26 mouse cellular contexts compared by ENCODE assay signal in genomic region chr9:95105768-95106167, GRCm38 (mm10).
"Had no signal": no experiment of that assay in that cellular context is flagged by ENCODE, and none has a peak within 500 bp of the region (broad histone marks: within the 10 kb centered on the region; RNA-seq: fewer than 3 reads in every experiment).

No protein-coding gene starts in this region.

- H3K27me3 ChIP-seq: embryonic facial prominence, embryonic 12.5 days; embryonic facial prominence, embryonic 13.5 days; embryonic facial prominence, embryonic 15.5 days; forebrain, embryonic 12.5 days; forebrain, embryonic 13.5 days; forebrain, embryonic 15.5 days had no signal

- H3K9me3 ChIP-seq: embryonic facial prominence, embryonic 10.5 days; embryonic facial prominence, embryonic 12.5 days; embryonic facial prominence, embryonic 13.5 days; embryonic facial prominence, embryonic 15.5 days; forebrain, embryonic 10.5 days; forebrain, embryonic 12.5 days; forebrain, embryonic 13.5 days; forebrain, embryonic 15.5 days had no signal

- H3K9ac ChIP-seq: embryonic facial prominence, embryonic 12.5 days; embryonic facial prominence, embryonic 13.5 days; embryonic facial prominence, embryonic 15.5 days; forebrain, embryonic 12.5 days; forebrain, embryonic 13.5 days; forebrain, embryonic 15.5 days; forebrain, postnatal 0 days had no signal

- H3K36me3 ChIP-seq: embryonic facial prominence, embryonic 10.5 days; embryonic facial prominence, embryonic 12.5 days; embryonic facial prominence, embryonic 13.5 days; embryonic facial prominence, embryonic 15.5 days; forebrain, embryonic 10.5 days; forebrain, embryonic 12.5 days; forebrain, embryonic 15.5 days had no signal

- H3K27ac ChIP-seq: embryonic facial prominence, embryonic 10.5 days; embryonic facial prominence, embryonic 12.5 days; embryonic facial prominence, embryonic 13.5 days; embryonic facial prominence, embryonic 15.5 days; forebrain, embryonic 10.5 days; forebrain, embryonic 12.5 days; forebrain, embryonic 13.5 days; forebrain, embryonic 15.5 days; gastrocnemius, adult 2 months; heart, adult 2 months had no signal

- H3K4me2 ChIP-seq: embryonic facial prominence, embryonic 12.5 days; embryonic facial prominence, embryonic 13.5 days; embryonic facial prominence, embryonic 15.5 days; forebrain, embryonic 12.5 days; forebrain, embryonic 13.5 days; forebrain, embryonic 15.5 days had no signal

- DNase-seq: cerebellum, adult 8-10 months; cerebellum, adult 9-10 months; cerebellum, adult 9-11 months; cerebellum, postnatal 10 days; cerebellum, postnatal 14 days; cerebellum, postnatal 25 days; cerebellum, postnatal 36 days; embryo, embryonic 11 days; forebrain, postnatal 0 days; gastrocnemius, adult 2 months; gastrocnemius, postnatal 14 days; gastrocnemius, postnatal 25 days; gastrocnemius, postnatal 36 days; heart, adult 18-20 months; heart, adult 2 months had no signal

- H3K4me1 ChIP-seq: embryonic facial prominence, embryonic 10.5 days; embryonic facial prominence, embryonic 12.5 days; embryonic facial prominence, embryonic 13.5 days; embryonic facial prominence, embryonic 15.5 days; forebrain, embryonic 10.5 days; forebrain, embryonic 13.5 days; forebrain, embryonic 15.5 days had no signal

- ATAC-seq: forebrain, embryonic 13.5 days; forebrain, embryonic 14.5 days; forebrain, embryonic 15.5 days; forebrain, embryonic 16.5 days; forebrain, postnatal 0 days had no signal

- H3K4me3 ChIP-seq: embryonic facial prominence, embryonic 10.5 days; embryonic facial prominence, embryonic 12.5 days; embryonic facial prominence, embryonic 13.5 days; embryonic facial prominence, embryonic 15.5 days; erythroblast, embryonic 14.5 days; forebrain, embryonic 10.5 days; forebrain, embryonic 12.5 days; forebrain, embryonic 13.5 days; forebrain, embryonic 15.5 days; gastrocnemius, adult 2 months; heart, adult 2 months had no signal
